Mouse (Mus musculus): ENCODE results near the gene Wwox.

Wwox gene

GRCm38 (mm10) chr8:115164872-115165271, 725.4 kb downstream of the Wwox start:
- DNase-seq (ENCODE audit: low spot score), result peak; percentile 60

GRCm38 (mm10) chr8:115173634-115174081, 734.2 kb downstream of the Wwox start:
- no peak for DNase-seq (ENCODE audit: low spot score)

GRCm38 (mm10) chr8:115185431-115185964, 746.0 kb downstream of the Wwox start:
- no peak for DNase-seq (ENCODE audit: low spot score)

- no peak for DNase-seq (ENCODE audit: low spot score)
Observed at GRCm38 (mm10) chr8:115186121-115186811, 746.8 kb downstream of the Wwox start.

- DNase-seq (ENCODE audit: low spot score), result peak; percentile 80
Observed at GRCm38 (mm10) chr8:115186882-115187281, 747.4 kb downstream of the Wwox start.

- no peak for DNase-seq (ENCODE audit: low spot score)
Observed at GRCm38 (mm10) chr8:115188446-115188845, 749.0 kb downstream of the Wwox start.

- DNase-seq (ENCODE audit: low spot score), result no peak
Observed at GRCm38 (mm10) chr8:115189836-115190235, 750.4 kb downstream of the Wwox start.

- no peak for DNase-seq (ENCODE audit: low spot score)
Observed at GRCm38 (mm10) chr8:115193767-115194166, 754.3 kb downstream of the Wwox start.

GRCm38 (mm10) chr8:115195334-115195733, 755.9 kb downstream of the Wwox start:
- no peak for DNase-seq (ENCODE audit: low spot score)

- DNase-seq (ENCODE audit: low spot score), result peak; percentile 71
Observed at GRCm38 (mm10) chr8:115196859-115197258, 757.4 kb downstream of the Wwox start.

- no peak for DNase-seq (ENCODE audit: low spot score)
Observed at GRCm38 (mm10) chr8:115199204-115199603, 759.7 kb downstream of the Wwox start.

- peak; percentile 29 for DNase-seq (ENCODE audit: low spot score)
Observed at GRCm38 (mm10) chr8:115199616-115200150, 760.2 kb downstream of the Wwox start.

GRCm38 (mm10) chr8:115201726-115202125, 762.3 kb downstream of the Wwox start:
- DNase-seq (ENCODE audit: low spot score), result no peak

- no peak for DNase-seq (ENCODE audit: low spot score)
Observed at GRCm38 (mm10) chr8:115207480-115207879, 768.0 kb downstream of the Wwox start.

- DNase-seq (ENCODE audit: low spot score), result peak; percentile 46
Observed at GRCm38 (mm10) chr8:115208415-115209192, 769.1 kb downstream of the Wwox start.

GRCm38 (mm10) chr8:115210014-115210413, 770.6 kb downstream of the Wwox start:
- DNase-seq (ENCODE audit: low spot score), result no peak

- DNase-seq (ENCODE audit: low spot score), result no peak
Observed at GRCm38 (mm10) chr8:115213126-115213525, 773.7 kb downstream of the Wwox start.

- peak; percentile 37 for DNase-seq (ENCODE audit: low spot score)
Observed at GRCm38 (mm10) chr8:115214870-115215269, 775.4 kb downstream of the Wwox start.

- no peak for DNase-seq (ENCODE audit: low spot score)
Observed at GRCm38 (mm10) chr8:115216801-115217200, 777.3 kb downstream of the Wwox start.

- DNase-seq (ENCODE audit: low spot score), result no peak
Observed at GRCm38 (mm10) chr8:115222545-115222944, 783.1 kb downstream of the Wwox start.

GRCm38 (mm10) chr8:115226781-115227583, 787.5 kb downstream of the Wwox start:
- DNase-seq (ENCODE audit: low spot score), result no peak

- DNase-seq (ENCODE audit: low spot score), result no peak
Observed at GRCm38 (mm10) chr8:115228903-115229302, 789.4 kb downstream of the Wwox start.
